Mouse (Mus musculus) liver, embryonic 16.5 days (tissue): ENCODE results near the gene Hist1h2be. TPM values are rescaled to one million over a fixed set of nuclear protein-coding genes. Genes with fewer than 3 reads are reported as not detected.
"Not testable (repeated sequence)": the region's sequence is repeated elsewhere in the genome, so short reads cannot be mapped to it uniquely, and the experiment has no call there.

Experiments
- ATAC-seq: fragments of 200-750 bp; cut with Nextera tagmentation; 2 replicates; pipeline ENCODE4 v1.8.0; 2017; ENCODE audit warnings: low read depth, mild to moderate bottlenecking, moderate number of reproducible peaks, moderate library complexity
- H3K27ac ChIP-seq: fragments of 300-500 bp; sonication (generic); 2 replicates; pipeline ENCODE4 v1.5.1; 2014; ENCODE audit warnings: mild to moderate bottlenecking, low read length
- H3K27me3 ChIP-seq: fragments of 300-500 bp; sonication (generic); 2 replicates; pipeline ENCODE4 v1.6.1; 2014; ENCODE audit warnings: low read depth, low read length, mixed read lengths; ENCODE audit not compliant: control insufficient read depth, insufficient read depth
- H3K36me3 ChIP-seq: fragments of 300-500 bp; sonication (generic); 2 replicates; pipeline ENCODE4 v1.6.1; 2014; ENCODE audit warnings: mild to moderate bottlenecking; ENCODE audit not compliant: control insufficient read depth, insufficient read depth
- H3K4me1 ChIP-seq: fragments of 300-500 bp; sonication (generic); 2 replicates; pipeline ENCODE4 v1.6.1; 2014; ENCODE audit warnings: low read depth, low read length, mixed read lengths; ENCODE audit not compliant: control insufficient read depth
- H3K4me2 ChIP-seq: fragments of 300-500 bp; sonication (generic); 2 replicates; pipeline ENCODE4 v1.6.1; 2014; ENCODE audit warnings: low read depth, low read length, mixed read lengths
- H3K4me3 ChIP-seq: fragments of 300-500 bp; sonication (generic); 2 replicates; pipeline ENCODE4 v1.5.1; 2014; ENCODE audit warnings: low read depth, mild to moderate bottlenecking, low read length
- H3K9ac ChIP-seq: fragments of 300-500 bp; sonication (generic); 2 replicates; pipeline ENCODE4 v1.6.1; 2014; ENCODE audit warnings: low read depth, low read length
- H3K9me3 ChIP-seq: fragments of 300-500 bp; sonication (generic); replicated peaks from 2 replicates; pipeline ENCODE4 v1.6.1; 2016; ENCODE audit warnings: low read length; ENCODE audit not compliant: control insufficient read depth
- WGBS: fragments of 180-500 bp; shearing (Covaris S2); extraction: QIAGEN DNeasy Blood & Tissue Kit; methylation state at CpG from one replicate; pipeline ENCODE4 v1.1.7; 2014; ENCODE audit not compliant: insufficient replicate concordance; 5-methylcytosine and 5-hydroxymethylcytosine counted together
- polyA plus RNA-seq: library from polyadenylated mRNA; unstranded; fragments of >200 nt; fragmentation: Nextera tagmentation; extraction: Ambion mirVana; gene quantifications from 2 replicates; pipeline ENCODE4 v1.2.1, GENCODE M21; 2015

The Hist1h2be gene
- polyA plus RNA-seq, 1 experiment from 2014 or later: 1.9 TPM

- no peaks in the 10 kb centered on the region for H3K9me3 ChIP-seq
- ATAC-seq: peak; percentile 39
- H3K27me3 ChIP-seq: no peaks in the 10 kb centered on the region
- WGBS: under 1% methylated on average over 18 of the region's 18 CpGs
- H3K36me3 ChIP-seq: no peaks in the 10 kb centered on the region
- H3K4me3 ChIP-seq: peak overlapping the region; percentile 68
- H3K27ac ChIP-seq: peak overlapping the region; percentile 99
- H3K4me1 ChIP-seq: peaks cover 23% of the 10 kb centered on the region
- H3K4me2 ChIP-seq: peak overlapping the region; percentile 82
- peak overlapping the region; percentile 82 for H3K9ac ChIP-seq
These were observed 65.0 kb downstream of the Hist1h2be start for GRCm38 (mm10) chr13:23555839-23556416.

DNA sequence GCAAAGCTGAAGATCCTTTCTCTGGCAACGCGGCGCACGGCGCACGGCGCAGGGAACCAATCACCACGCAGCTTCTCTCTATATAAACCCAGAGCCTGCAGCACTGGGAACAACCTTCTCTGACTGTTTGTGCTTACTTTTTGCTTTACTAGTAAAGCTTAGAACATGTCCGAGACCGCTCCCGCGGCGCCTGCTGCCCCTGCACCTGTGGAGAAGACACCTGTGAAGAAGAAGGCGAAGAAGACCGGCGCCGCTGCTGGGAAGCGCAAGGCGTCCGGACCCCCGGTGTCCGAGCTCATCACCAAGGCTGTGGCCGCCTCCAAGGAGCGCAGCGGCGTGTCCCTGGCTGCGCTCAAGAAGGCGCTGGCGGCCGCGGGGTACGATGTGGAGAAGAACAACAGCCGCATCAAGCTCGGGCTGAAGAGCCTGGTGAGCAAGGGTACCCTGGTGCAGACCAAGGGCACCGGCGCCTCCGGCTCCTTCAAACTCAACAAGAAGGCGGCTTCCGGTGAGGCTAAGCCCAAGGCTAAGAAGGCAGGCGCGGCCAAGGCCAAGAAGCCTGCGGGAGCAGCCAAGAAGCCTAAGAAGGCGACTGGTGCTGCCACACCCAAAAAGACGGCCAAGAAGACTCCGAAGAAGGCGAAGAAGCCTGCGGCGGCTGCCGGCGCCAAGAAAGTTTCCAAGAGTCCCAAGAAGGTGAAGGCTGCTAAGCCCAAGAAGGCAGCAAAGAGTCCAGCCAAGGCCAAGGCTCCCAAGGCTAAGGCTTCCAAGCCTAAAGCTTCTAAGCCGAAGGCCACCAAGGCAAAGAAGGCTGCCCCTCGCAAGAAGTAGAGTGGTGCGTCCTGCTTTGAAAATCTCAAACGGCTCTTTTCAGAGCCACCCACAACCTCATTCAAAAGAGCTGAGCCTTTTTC, 65.7 kb downstream of the Hist1h2be start:
- Histone ChIP-seq H3K27ac (peak overlapping the region; percentile 99), H3K36me3 (no peaks in the 10 kb centered on the region), H3K4me2 (peak overlapping the region; percentile 82), H3K27me3 (no peaks in the 10 kb centered on the region), H3K9me3 (no peaks in the 10 kb centered on the region), H3K4me1 (peaks cover 25% of the 10 kb centered on the region), H3K4me3 (peak overlapping the region; percentile 68), H3K9ac (peak overlapping the region; percentile 82)
- ATAC-seq: peak; percentile 74
- under 1% methylated on average over 54 of the region's 54 CpGs for WGBS

- H3K27ac ChIP-seq: peak overlapping the region; percentile 99
- H3K27me3 ChIP-seq: no peaks in the 10 kb centered on the region
- no peaks in the 10 kb centered on the region for H3K36me3 ChIP-seq
- no peak for ATAC-seq
- H3K4me1 ChIP-seq: peaks cover 25% of the 10 kb centered on the region
- peak overlapping the region; percentile 82 for H3K9ac ChIP-seq
- WGBS: 13% methylated on average over 9 of the region's 9 CpGs
- peak overlapping the region; percentile 68 for H3K4me3 ChIP-seq
- H3K9me3 ChIP-seq: no peaks in the 10 kb centered on the region
- peak overlapping the region; percentile 82 for H3K4me2 ChIP-seq
These were observed 66.5 kb downstream of the Hist1h2be start for GRCm38 (mm10) chr13:23554393-23554792.

DNA sequence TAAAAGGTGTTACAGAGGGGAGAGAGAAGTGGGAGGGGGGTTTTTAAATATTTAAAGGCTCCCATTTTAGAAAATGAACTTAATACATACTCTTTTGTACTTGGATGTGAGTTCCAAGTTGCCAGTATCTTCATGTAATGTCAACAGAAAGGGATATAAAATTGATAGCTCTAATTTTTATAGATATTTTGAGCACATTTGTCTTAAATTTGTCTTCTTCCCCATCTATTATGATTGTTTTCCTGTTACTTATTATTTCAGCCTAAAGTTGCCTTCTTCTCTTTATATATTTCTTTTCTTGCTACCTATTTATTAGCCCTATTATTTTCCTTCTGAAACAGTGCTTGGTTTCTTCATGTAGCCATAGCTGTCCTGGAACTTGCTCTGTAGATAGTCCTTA, 68.0 kb downstream of the Hist1h2be start, which contains the start of gene Hist1h1d:
Hist1h1d (plus strand) TSS at position 301 of the 400 bp plus-strand sequence.
- Histone ChIP-seq H3K36me3 (no peaks in the 10 kb centered on the region), H3K27ac (peak within 1 kb of the TSS; percentile 99), H3K4me2 (peak within 1 kb of the TSS; percentile 82), H3K4me3 (peak within 1 kb of the TSS; percentile 68; the same call in 1 of the 2 replicates), H3K27me3 (no peaks in the 10 kb centered on the region), H3K9me3 (no peaks in the 10 kb centered on the region), H3K9ac (peak within 1 kb of the TSS; percentile 82), H3K4me1 (peaks cover 25% of the 10 kb centered on the region)
- ATAC-seq: no peak

DNA sequence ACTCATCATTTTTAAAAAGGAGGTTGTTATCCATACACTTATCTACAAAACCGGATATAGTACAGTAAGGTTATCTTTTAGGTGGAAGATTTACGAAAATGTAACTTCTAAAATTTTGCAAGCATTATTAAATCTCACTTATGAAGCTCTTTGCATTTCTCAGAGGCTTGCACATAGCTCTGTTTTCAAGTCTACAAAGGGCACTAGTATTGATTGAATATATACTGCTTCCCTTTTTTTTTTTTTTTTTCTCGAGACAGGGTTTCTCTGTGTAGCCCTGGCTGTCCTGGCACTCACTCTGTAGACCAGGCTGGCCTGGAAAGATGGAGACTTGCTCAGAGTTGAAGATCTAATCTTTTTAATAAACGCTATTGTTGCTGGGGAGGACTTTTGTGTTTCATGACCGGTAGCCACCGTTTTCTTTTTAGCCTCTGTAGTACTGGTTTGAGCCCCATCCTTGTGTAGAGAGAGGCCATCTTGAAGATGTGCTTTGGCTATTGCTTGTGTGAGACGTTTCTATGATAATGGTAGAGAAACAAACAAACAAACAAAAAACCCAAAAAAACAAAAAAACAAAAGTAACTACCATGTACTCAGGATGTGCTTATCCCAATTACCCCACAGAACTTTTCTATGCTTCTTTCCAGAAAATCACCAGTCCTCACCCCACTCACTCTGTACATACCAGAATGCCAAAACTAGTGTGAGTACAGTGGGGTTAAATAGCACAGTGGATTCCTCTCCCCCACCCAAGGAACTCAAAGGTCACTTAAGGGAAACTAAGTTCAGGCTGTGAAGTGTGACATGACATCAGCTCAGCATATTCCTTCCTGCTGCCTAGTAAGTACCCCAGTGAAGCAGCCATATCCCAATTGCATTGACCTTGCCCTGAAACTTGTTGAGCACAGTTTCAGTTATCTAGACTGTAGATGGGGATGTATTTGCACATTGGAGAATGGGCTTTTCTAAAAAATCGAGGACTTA, 68.7 kb downstream of the Hist1h2be start:
- 36% methylated on average over 8 of the region's 8 CpGs for WGBS
- Histone ChIP-seq H3K36me3 (no peaks in the 10 kb centered on the region), H3K4me3 (peak overlapping the region; percentile 62), H3K9me3 (no peaks in the 10 kb centered on the region), H3K4me2 (peak overlapping the region; percentile 56), H3K27ac (peak overlapping the region; percentile 96), H3K27me3 (no peaks in the 10 kb centered on the region), H3K9ac (peak overlapping the region; percentile 63), H3K4me1 (peaks cover 25% of the 10 kb centered on the region)
- no peak for ATAC-seq

DNA sequence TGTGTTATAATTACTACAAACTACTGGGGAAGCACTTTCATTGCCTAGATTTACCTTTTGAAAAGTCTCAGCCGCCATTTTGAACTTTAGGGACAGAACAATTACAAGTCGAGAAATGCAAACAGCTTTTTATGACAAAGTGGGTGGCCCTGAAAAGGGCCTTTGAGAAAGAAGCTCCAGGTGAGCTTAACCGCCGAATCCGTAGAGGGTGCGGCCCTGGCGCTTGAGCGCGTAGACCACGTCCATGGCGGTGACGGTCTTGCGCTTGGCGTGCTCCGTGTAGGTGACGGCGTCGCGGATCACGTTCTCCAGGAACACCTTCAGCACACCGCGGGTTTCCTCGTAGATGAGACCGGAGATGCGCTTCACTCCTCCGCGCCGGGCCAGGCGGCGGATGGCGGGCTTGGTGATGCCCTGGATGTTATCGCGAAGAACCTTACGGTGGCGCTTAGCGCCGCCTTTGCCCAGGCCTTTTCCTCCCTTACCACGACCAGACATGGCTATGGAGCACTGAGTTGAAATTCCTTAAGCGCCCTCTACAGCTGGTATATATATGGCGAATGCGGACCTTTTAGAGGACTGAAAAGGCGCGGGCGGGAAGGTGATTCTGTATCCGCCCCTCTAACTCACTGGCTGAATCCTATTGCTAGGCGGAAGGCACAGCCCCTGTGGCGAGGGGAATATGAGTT, 69.6 kb downstream of the Hist1h2be start, which contains the start of gene Hist1h4f:
Hist1h4f (minus strand) TSS at position 503 of the 689 bp plus-strand sequence.
- 0% methylated on average over 47 of the region's 47 CpGs for WGBS

DNA sequence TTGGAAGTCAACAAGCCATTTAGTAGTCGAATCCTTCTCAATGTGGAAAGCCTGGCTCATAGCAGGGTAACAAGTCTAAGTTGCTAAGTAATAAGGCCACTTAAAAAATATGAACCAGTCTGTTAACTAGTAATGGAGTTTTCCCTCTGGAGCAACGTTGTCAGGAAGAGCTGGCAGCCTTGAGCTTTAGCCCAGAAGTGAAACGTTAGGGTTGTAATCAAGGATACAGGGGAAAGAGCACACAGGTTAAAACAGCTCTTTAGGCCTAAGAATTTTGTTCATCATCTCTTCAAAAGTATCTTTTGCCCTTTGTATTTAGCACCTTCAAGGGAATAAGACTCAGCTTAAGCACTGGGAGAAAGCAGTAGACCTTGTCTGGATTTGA, 70.2 kb downstream of the Hist1h2be start:
- Histone ChIP-seq H3K36me3 (no peaks in the 10 kb centered on the region), H3K4me1 (peaks cover 22% of the 10 kb centered on the region), H3K4me2 (peak overlapping the region; percentile 56), H3K27ac (peak overlapping the region; percentile 96), H3K27me3 (no peaks in the 10 kb centered on the region), H3K4me3 (peak overlapping the region; percentile 62), H3K9me3 (no peaks in the 10 kb centered on the region), H3K9ac (peak overlapping the region; percentile 63)
- 3% methylated on average over 3 of the region's 3 CpGs for WGBS
- ATAC-seq: peak; percentile 0; the same call in 1 of the 2 replicates

More for the DNA sequence above, 69.6 kb downstream of the Hist1h2be start, which contains the start of gene Hist1h4f:
- H3K27ac ChIP-seq: peak within 1 kb of the TSS; percentile 96
- H3K9ac ChIP-seq: peak within 1 kb of the TSS; percentile 63
- peak within 1 kb of the TSS; percentile 62 for H3K4me3 ChIP-seq
- H3K4me2 ChIP-seq: peak within 1 kb of the TSS; percentile 56
- H3K36me3 ChIP-seq, H3K27me3 ChIP-seq, H3K9me3 ChIP-seq: not testable (repeated sequence)
- peaks cover 22% of the 10 kb centered on the region for H3K4me1 ChIP-seq
- peak; percentile 68 for ATAC-seq

GRCm38 (mm10) chr13:23546694-23547093, 74.2 kb downstream of the Hist1h2be start:
- peaks cover 5% of the 10 kb centered on the region; the same call in 1 of the 2 replicates for H3K4me1 ChIP-seq
- 71% methylated on average over 5 of the region's 5 CpGs for WGBS
- H3K9me3 ChIP-seq: no peaks in the 10 kb centered on the region
- no peak overlapping the region for H3K9ac ChIP-seq
- peak overlapping the region; percentile 20; the same call in 1 of the 2 replicates for H3K27ac ChIP-seq
- H3K4me2 ChIP-seq: no peak overlapping the region
- no peaks in the 10 kb centered on the region for H3K36me3 ChIP-seq
- no peak for ATAC-seq
- H3K4me3 ChIP-seq: 0 out of 2 replicates have a peak overlapping the region, but pooled peaks have one; percentile 7
- H3K27me3 ChIP-seq: no peaks in the 10 kb centered on the region
